Mouse (Mus musculus) MEL-GATA-1-ER (cell line): ENCODE measurements at regions not wholly inside any gene's neighbourhood (a gene's known extent, or its start where the extent isn't known, plus 50 kb on each side); places are given as distances from the start of the nearest gene placed in this dataset.
A peak's percentile ranks its signal among the peaks of the same experiment; 100 is the strongest.
"Not testable (repeated sequence)": the region's sequence is repeated elsewhere in the genome, so short reads cannot be mapped to it uniquely, and the experiment has no call there.

Experiments
- DNase-seq: peaks from one replicate; pipeline ENCODE4 v3.0.0-alpha.2; 2012; ENCODE audit warnings: low read depth; ENCODE audit errors: extremely low read depth

GRCm38 (mm10) chr2:43072964-43073619 lies 419.7 kb upstream of the Lrp1b start:
- DNase-seq = no peak

- DNase-seq = no peak
These were observed 444.3 kb upstream of the Lrp1b start for GRCm38 (mm10) chr2:43097560-43098233.

DNA sequence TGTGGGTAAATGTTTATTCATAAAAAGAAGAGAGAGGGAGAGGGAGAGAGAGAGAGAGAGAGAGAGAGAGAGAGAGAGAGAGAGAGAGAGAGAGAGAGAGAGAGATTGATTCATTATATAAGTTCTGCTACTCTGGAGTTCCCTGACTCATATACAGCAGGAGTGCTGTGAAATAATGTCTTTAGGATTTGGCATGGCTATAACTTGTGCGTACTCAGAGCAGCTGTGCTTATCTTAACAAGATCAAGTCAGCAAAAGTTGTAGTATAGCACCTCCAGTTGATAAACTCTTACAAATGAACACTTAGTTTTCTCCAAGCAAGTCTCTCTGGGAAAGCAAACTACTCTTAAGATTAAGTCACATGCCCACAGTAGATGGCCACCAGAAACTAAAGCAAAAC lies 435.3 kb upstream of the Kynu start:
- DNase-seq = no peak

DNA sequence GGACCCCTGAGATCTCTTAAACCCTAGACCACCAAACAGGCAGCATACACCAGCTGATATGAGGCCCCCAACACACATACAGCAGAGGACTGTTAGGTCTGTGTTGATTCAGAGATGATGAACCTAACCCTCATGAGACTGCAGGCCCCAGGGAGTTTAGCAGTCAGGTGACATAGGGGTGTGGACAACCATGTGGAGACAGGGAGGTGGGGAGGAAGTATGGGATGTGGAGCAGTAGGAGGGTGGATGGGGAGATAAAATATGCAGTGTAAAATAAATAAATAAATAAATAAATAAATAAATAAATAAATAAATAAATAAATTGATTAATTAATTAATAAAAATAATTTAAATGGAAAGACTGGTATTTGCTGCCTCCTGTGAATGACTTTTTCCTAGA lies 401.6 kb upstream of the Kynu start:
- DNase-seq = no peak

DNA sequence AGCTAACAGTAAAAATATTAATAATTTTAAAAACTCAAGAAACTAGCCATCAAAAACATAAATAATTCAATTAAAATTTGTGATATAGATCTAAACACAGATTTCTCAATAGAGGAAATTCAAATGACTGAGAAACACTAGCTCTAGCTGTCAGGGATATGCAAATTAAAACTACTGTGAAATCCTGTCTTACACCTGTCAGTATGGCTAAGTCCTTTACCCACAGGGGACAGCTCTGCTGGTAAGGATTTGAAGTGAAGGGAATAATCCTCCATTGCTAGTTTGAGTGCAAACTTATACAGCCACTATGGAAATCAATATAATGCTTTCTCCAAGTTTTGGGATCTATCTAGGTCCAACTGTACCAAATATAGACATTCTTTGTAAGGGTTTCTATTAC lies 373.0 kb upstream of the Kynu start:
- no peak for DNase-seq

DNA sequence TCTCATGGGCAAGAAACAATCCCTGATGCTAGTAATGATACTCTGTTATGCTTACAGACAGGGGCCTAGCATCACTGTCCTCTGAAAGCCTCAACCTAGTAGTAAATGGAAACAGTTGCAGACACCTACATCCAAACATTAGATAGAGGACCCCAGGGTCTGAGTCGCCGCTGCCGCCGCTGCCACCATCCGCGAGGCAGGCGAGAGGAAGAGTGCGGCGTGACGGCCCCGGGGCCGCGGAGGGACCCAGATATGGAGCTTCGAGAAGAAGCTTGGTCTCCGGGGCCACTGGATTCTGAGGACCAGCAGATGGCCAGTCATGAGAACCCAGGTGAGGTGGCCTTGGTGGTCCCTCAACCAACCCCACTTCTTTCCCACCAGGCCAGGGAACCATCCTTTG lies 359.6 kb upstream of the Kynu start:
- DNase-seq = not testable (repeated sequence)

- peak; percentile 29 for DNase-seq
These were observed 346.9 kb upstream of the Kynu start for GRCm38 (mm10) chr2:43208223-43208622.

DNA sequence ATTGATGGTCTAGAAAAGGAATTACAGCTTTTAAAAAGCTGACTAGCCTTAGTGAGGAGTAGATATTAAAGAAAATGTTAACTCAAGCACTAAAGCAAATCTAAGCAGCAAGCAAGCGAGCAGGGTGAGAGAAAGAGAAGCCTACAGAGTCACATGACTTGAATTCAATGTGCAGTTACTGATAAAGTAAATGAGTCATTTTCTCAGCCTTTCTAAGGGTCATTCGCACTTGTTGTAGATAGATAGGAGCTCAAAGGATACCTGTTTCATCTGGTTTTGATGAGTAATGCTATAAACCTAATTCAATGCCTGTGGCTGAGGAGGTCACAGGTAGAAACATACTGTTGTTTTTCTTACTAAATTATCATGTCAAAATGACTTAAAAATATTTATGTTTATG lies 341.2 kb upstream of the Kynu start:
- DNase-seq = peak; percentile 47

GRCm38 (mm10) chr2:43217119-43217518 lies 338.0 kb upstream of the Kynu start:
- DNase-seq = no peak

DNA sequence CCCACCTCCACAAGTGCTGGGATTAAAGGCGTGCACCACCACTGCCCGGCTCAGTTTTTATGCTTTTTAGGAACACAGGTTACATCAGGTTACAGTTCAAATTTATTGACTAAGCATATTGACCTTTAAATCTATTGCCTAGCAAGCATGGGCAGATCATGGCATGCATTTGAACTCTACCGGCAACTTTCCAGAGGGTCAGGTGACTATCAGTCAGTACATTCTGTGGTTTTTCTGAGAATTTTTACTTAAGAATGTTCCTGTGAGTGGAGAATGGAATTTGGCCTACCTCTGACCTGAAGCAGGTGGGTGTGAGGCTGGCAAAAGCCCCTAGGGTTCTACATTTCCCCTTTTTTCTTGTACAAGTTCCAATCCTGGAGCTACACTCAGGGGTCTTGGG lies 332.4 kb upstream of the Kynu start:
- DNase-seq = no peak

GRCm38 (mm10) chr2:43224728-43225127 lies 330.4 kb upstream of the Kynu start:
- not testable (repeated sequence) for DNase-seq

- no peak for DNase-seq
These were observed 308.3 kb upstream of the Kynu start for GRCm38 (mm10) chr2:43246786-43247185.

- no peak for DNase-seq
These were observed 306.5 kb upstream of the Kynu start for GRCm38 (mm10) chr2:43248671-43249070.

DNA sequence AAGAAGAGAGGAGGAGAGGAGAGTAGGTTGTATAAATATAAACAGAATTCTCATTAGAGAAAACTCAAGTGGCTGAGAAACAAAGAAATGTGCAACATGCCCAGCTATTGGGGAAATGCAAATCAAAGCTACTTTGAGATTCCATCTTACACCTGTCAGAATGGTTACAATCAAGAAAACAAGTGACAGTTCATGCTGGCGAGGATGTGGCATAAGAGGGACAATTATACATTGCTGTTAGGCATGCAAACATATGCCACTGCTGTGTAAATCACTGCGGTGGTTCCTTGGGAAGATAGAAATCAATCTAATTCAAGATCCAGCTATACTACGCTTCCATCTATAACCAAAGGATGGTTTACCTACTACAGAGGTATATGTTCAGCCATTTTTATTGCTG lies 300.4 kb upstream of the Kynu start:
- DNase-seq = no peak

GRCm38 (mm10) chr2:43270802-43271201 lies 284.3 kb upstream of the Kynu start:
- DNase-seq = no peak

DNA sequence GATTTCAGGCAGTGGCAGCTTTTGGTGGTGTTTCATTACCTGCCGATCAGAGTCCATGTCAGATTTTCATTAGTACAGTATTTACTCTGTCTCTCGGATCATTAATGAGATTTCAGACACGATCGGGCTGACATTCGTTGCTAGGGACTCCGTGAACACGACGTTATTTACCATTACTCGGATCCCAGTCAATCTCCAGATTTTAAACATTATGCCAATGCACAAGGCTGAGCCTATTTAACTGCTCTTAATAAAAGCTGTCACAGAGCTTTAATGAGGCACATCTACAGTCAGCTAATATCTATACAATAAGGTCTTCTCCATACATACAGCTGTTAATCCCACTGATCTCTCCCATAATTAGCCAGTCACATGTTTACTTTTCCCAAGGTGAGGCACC lies 283.0 kb upstream of the Kynu start:
- DNase-seq = no peak

DNA sequence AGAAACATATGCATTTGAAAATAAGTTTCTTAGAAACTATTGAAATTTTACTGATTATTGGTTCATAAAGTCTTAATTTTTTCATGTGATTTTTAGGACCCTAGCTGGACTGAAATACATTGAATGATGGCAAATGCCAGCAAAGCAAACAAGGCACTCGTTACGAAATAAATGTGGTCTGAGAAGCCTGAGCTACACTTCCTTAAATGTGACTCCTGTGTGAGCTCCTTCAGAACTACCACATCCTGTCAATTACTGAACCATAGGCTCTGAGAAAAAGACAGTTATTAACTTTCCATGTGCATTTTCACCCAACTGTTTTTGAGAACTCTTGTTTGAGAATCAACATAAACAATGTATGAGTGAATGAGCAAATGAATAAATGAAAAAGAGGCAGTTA lies 281.1 kb upstream of the Kynu start:
- DNase-seq = no peak

- DNase-seq = no peak
These were observed 259.3 kb upstream of the Kynu start for GRCm38 (mm10) chr2:43295801-43296200.

DNA sequence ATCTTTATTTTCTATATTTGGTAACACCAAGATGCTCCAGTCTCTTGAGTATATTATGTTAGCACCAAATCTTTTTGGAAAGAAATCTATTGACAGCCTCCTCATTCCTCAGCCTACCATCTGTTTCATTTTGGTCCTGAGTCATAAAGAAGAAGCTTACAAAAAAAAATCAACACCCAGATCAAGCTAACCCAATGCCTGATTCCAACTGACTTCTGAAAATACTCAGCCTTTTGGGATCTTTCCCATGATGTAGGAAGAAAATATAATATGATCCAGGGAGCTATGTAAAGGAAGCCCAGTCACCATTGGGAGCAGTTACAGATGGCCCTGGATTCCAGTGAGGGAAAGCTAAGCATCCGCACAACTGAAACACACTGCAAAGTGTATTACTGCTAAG lies 231.3 kb upstream of the Kynu start:
- DNase-seq = no peak

GRCm38 (mm10) chr2:43364301-43364700 lies 190.8 kb upstream of the Kynu start:
- DNase-seq = no peak

DNA sequence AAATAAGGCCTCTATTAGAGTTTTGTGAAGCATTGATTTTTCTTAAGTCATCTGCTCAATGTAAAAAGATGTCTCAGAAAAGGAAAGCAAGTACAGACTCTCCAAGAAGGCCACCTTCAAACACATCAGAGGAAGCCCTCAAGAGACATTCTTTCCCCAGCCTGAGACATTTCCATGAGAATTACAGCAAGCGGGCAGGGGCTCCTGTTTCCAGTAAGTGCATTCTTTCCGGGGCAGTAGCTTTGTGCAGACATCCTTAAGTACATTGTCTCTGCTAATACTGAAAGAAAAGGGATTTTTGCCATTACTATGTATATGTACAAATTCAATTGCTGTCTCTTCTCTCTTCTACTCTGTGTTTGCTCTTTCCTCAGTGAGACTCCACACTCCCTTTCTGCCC lies 189.3 kb upstream of the Kynu start:
- no peak for DNase-seq

DNA sequence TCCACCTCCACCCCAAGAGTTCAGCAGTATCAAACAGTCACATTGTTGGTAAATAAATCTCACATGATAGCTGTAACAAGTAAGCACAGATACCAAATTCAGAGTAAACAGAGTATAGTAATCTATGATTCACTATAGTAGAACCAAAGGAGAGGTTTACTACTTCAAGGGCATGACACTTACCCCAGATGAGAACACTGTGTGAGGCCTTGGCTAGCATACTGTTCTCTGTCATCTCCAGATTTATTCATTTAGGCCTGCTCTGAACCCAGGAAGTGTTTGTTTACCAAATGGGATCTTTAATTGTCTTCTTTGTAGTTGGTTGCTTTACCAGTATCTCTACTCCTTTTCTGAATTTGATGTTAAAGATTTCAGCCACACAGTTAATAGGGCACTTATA lies 151.8 kb upstream of the Kynu start:
- no peak for DNase-seq
